Mouse (Mus musculus) naive thymus-derived CD4-positive, alpha-beta T cell, adult 2 months (primary cell): Measurements from ENCODE around the gene Ehmt2.
A peak's percentile ranks its signal among the peaks of the same experiment; 100 is the strongest.
"Not testable (repeated sequence)": the region's sequence is repeated elsewhere in the genome, so short reads cannot be mapped to it uniquely, and the experiment has no call there.

Experiments
- DNase-seq: peaks from one replicate; pipeline ENCODE4 v3.0.0-alpha.2; 2011; ENCODE audit warnings: low read depth

The Ehmt2 gene

DNA sequence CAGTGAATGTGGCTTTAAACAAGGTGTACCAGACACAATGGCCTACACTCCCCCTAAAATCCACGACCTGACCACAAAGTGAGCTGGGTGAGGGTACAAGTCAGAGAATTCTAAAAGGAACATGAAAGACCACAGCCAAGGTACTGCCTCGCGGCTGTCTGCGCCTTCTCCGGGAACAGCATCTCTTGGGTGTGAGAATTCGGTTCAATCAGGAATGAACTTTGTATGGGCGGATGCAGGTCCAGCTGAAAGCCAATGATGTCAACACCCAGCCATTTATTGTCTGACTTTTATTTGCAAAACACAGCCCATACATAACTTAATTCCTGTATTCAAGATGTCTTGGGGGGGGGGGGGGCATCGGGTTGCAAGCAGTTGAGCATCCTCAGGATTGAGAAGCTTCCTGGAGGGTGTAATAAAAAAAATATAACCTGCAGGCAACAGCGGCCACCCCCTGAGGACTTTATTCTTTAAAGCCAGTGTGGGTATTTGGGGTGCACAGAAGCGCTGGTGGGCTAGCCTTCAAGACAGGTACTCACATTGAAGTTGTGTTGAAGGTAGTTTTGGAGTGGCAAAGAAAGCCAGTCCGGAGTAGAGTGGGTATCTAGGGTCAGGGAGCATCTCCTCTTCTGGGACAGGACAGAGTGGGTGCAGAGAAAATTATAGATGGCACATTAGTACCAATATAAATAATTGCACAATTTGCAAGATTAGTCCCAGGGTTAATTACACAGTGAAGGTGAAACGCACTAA lies 5.0 kb upstream of the Ehmt2 start:
- no peak for DNase-seq

- DNase-seq = peak; percentile 91
Observed at GRCm38 (mm10) chr17:34894074-34894597, 4.1 kb upstream of the Ehmt2 start.

GRCm38 (mm10) chr17:34894801-34895530 lies 3.3 kb upstream of the Ehmt2 start:
- peak; percentile 54 for DNase-seq

DNA sequence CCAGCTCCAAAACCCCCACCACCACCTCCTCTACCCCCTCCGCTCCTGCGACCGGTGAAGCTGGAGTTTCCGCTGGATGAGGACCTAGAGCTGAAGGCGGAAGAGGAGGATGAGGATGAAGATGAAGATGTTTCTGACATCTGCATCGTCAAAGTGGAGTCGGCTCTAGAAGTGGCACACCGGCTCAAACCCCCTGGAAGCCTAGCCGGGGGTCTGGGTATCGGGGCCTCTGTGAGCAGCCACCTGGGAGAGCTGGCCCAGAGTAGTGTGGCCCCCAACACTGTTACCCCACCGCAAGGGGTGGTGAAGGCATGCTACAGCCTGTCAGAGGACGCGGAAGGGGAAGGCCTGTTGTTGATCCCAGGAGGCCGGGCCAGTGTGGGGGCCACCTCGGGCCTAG lies 2.5 kb upstream of the Ehmt2 start:
- no peak for DNase-seq

DNA sequence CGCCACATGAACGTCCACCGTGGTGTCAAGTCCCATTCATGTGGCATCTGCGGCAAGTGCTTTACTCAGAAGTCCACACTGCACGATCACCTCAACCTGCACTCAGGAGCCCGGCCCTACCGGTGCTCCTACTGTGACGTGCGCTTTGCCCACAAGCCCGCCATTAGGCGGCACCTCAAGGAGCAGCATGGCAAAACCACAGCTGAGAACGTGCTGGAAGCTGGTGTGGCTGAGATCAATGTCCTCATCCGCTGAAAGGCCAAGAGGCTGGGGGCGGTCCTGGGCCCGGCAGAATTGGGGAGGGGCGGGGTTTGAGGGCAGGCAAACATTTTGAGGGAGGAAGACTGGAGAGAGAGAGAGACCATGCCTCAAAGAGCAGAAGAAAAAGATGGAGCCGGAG lies 1.9 kb upstream of the Ehmt2 start:
- peak; percentile 81 for DNase-seq

DNA sequence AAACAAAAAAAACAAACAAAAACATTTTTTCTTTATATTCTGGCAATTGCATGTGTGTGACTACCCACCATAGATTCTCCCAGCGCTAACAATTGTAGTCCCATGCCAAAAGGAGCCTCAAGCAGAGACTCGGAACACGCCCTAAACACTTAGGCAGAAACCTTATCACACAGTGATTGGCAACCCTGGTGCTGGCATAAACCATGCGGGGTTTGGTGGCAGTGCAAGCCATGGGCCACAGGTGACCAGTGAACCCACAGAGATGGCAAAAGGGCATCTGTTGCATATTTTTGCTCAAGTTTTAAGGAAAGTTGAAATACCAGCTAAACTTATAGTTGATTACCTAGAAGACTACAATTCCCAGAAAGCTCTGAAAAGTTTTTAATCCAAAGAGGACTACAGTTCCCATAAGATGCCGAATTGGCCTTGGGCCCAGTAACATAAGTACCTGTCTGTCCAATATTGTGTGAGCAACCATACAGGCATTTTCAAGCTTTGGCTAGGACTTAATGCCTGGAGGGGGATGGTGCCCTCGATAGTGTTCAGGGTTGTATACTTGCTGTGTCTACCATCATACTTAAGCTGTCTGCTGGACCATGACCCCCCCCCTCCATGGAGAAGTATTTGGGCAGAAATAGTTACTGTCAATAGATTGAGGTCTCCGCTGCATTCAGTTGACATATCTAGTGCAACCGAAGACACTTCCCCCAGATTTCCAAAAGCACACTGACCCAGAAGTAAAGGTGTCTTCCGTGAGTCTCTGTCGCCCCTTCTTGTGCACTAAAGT lies 703 bp upstream of the Ehmt2 start:
- DNase-seq = no peak

GRCm38 (mm10) chr17:34898706-34899052 lies 410 bp downstream of the Ehmt2 start:
- no peak for DNase-seq

GRCm38 (mm10) chr17:34899053-34899889 lies 1.0 kb downstream of the Ehmt2 start:
- DNase-seq = peak; percentile 58

DNA sequence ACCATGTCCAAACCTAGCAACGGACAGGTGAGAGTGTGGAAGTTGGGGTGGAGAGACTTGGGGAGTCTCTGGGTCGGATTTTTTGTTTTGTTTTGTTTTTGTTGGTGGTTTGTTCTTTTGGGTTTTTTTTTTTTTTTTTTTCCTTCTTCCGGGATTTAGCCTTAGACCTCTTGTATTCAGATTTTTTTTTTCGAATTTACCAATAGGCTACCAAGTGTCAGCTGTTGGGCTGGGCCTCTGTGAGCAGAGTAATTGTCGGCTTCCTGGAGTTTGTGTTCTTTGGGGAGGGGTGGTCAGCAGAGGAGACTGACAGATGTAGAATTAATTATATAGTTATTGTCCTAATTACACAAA lies 1.6 kb downstream of the Ehmt2 start:
- DNase-seq = no peak

DNA sequence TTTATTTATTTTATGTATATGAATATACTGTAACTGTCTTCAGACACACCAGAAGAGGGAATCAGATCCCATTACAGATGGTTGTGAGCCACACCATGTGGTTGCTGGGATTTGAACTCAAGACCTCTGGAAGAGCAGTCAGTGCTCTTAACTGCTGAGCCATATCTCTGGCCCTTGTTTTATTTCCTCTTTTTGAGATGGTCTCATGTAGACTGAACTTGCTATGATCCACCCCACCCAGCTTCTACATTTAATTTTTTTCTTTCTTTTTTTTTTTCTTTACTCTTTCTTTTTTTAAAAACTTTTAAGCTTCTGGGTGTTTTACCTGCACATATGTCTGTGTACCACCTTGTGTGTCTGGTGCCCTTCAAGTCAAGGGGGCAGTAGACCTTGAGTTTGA lies 2.6 kb downstream of the Ehmt2 start:
- DNase-seq = not testable (repeated sequence)

- DNase-seq = not testable (repeated sequence)
Observed at GRCm38 (mm10) chr17:34901948-34902347, 3.7 kb downstream of the Ehmt2 start.

GRCm38 (mm10) chr17:34902895-34903294 lies 4.6 kb downstream of the Ehmt2 start:
- DNase-seq = no peak

- DNase-seq = no peak
Observed at GRCm38 (mm10) chr17:34910982-34911381, 12.7 kb downstream of the Ehmt2 start.

GRCm38 (mm10) chr17:34911945-34912351 lies 13.7 kb downstream of the Ehmt2 start:
- peak; percentile 95 for DNase-seq

DNA sequence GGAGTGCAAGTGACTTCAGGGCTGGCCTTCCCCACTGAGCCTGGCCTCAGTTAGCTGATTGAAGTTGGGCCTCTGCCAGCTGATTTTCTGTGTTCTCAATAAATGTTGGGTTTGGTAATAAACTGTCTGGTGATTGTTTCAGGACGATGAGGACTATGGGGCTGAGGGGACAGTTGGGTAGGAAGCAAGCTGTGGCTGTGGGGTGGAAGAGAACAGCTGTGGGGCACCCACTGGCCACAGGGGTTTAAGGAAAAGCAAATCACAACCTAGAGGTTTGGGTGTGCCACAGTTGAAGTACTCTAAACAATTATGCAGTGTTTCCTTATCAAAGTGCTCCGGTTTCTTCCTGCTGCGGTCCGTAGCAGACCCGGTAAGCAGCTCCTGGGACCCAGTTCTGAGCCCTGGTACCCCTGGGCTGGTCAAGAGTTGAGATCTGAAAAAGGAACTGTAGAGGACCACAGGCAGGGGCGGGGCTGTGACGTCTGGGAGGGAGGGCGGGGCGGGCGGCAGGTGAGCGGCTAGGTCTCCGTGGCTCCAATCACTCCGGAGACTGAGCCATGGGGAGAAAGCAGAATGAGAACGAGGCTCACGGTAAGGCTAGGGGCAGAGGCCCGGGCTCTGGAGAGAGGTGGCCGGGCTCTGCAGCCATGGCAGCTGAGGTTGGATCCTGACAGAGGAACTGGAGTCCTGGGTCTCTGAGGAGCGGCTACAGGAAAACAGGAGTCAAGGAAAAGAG lies 15.8 kb downstream of the Ehmt2 start, which contains the start of gene Slc44a4:
Gene Slc44a4 (plus strand): TSS at position 537 of the 736 bp plus-strand sequence.
- DNase-seq = no peak

DNA sequence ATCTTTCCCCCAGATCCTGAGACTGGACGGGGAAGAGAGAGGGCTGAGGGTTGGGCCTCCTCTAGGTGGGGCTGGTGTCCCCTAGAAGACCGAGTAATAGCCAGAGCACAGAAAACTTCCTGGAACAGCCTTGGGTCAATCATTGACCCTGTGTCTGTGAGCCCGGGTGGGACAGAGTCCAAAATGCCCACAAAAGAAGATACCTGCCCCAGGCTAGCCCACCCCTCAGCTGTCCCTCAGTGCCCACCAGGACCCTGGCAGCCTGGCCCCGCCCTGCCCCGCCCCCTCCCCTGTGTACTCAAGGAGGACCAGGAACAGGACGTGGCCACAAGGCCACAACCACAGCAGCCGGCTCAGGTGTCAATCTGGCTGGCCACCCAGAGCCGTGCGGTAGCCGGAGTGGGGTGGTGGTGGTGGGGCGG lies 17.2 kb downstream of the Ehmt2 start:
- DNase-seq = no peak

- no peak for DNase-seq
Observed at GRCm38 (mm10) chr17:34916316-34916715, 18.0 kb downstream of the Ehmt2 start.

- no peak for DNase-seq
Observed at GRCm38 (mm10) chr17:34917188-34917587, 18.9 kb downstream of the Ehmt2 start.

GRCm38 (mm10) chr17:34922939-34923338 lies 24.7 kb downstream of the Ehmt2 start:
- DNase-seq = no peak

GRCm38 (mm10) chr17:34924258-34924657 lies 26.0 kb downstream of the Ehmt2 start:
- DNase-seq = no peak
